Mouse (Mus musculus) midbrain, postnatal 0 days (tissue): ENCODE results near the gene Psen2. TPM values are rescaled to one million over a fixed set of nuclear protein-coding genes. Genes with fewer than 3 reads are reported as not detected.

ENCODE experiments used
- ATAC-seq: fragments of 200-750 bp; cut with Nextera tagmentation; 2 replicates; pipeline ENCODE4 v1.8.0; 2017; ENCODE audit warnings: moderate number of reproducible peaks, mild to moderate bottlenecking, moderate TSS enrichment, moderate library complexity; ENCODE audit not compliant: low FRiP score
- DNase-seq: peaks from one replicate; pipeline ENCODE4 v3.0.0-alpha.2; 2015; ENCODE audit warnings: low spot score
- H3K27ac ChIP-seq: fragments of 300-500 bp; sonication (generic); 2 replicates; pipeline ENCODE4 v1.5.1; 2014; ENCODE audit warnings: low read depth, mild to moderate bottlenecking, low read length, mixed read lengths
- H3K27me3 ChIP-seq: fragments of 300-500 bp; sonication (generic); 2 replicates; pipeline ENCODE4 v1.6.1; 2014; ENCODE audit warnings: low read length, control low read depth, mixed read lengths; ENCODE audit not compliant: insufficient read depth
- H3K36me3 ChIP-seq: fragments of 300-500 bp; sonication (generic); 2 replicates; pipeline ENCODE4 v1.6.1; 2014; ENCODE audit warnings: low read length, control low read depth, mixed read lengths; ENCODE audit not compliant: insufficient read depth
- H3K4me1 ChIP-seq: fragments of 300-500 bp; sonication (generic); 2 replicates; pipeline ENCODE4 v1.6.1; 2014; ENCODE audit warnings: mild to moderate bottlenecking, control low read depth, antibody characterized with exemption, low read length, mixed read lengths; ENCODE audit not compliant: insufficient read depth
- H3K4me2 ChIP-seq: fragments of 300-500 bp; sonication (generic); 2 replicates; pipeline ENCODE4 v1.6.1; 2014; ENCODE audit warnings: low read depth, mild to moderate bottlenecking, low read length, mixed read lengths; ENCODE audit not compliant: poor library complexity, severe bottlenecking
- H3K4me3 ChIP-seq: fragments of 300-500 bp; sonication (generic); 2 replicates; pipeline ENCODE4 v1.5.1; 2014; ENCODE audit warnings: low read depth, mild to moderate bottlenecking, low read length, moderate library complexity
- H3K9ac ChIP-seq: fragments of 300-500 bp; sonication (generic); replicated peaks from 2 replicates; pipeline ENCODE4 v1.6.1; 2014; ENCODE audit warnings: mild to moderate bottlenecking, low read length, moderate library complexity, mixed read lengths; ENCODE audit not compliant: poor library complexity, severe bottlenecking
- H3K9me3 ChIP-seq: fragments of 300-500 bp; sonication (generic); 2 replicates; pipeline ENCODE4 v1.6.1; 2016; ENCODE audit warnings: low read length, control low read depth
- CTCF ChIP-seq: IDR thresholded peaks from 2 replicates; pipeline ENCODE4 v1.5.1; 2016; ENCODE audit warnings: antibody characterized with exemption, mild to moderate bottlenecking
- WGBS: fragments of 180-500 bp; shearing (Covaris S2); extraction: QIAGEN DNeasy Blood & Tissue Kit; methylation state at CpG from one replicate; pipeline ENCODE4 v1.1.7; 2014; 5-methylcytosine and 5-hydroxymethylcytosine counted together
- polyA plus RNA-seq: library from polyadenylated mRNA; unstranded; fragments of >200 nt; fragmentation: Nextera tagmentation; extraction: Ambion mirVana; gene quantifications from 2 replicates; pipeline ENCODE4 v1.2.1, GENCODE M21; 2015
- total RNA-seq: library from RNA; depleted of rRNA; stranded (reverse); fragments of >200 nt; gene quantifications from 2 replicates; pipeline ENCODE4 v1.2.3, GENCODE M21; 2014

Gene Psen2
- total and polyA plus RNA-seq, 2 experiments from 2014 or later, result 22.0 to 32.1 TPM

DNA sequence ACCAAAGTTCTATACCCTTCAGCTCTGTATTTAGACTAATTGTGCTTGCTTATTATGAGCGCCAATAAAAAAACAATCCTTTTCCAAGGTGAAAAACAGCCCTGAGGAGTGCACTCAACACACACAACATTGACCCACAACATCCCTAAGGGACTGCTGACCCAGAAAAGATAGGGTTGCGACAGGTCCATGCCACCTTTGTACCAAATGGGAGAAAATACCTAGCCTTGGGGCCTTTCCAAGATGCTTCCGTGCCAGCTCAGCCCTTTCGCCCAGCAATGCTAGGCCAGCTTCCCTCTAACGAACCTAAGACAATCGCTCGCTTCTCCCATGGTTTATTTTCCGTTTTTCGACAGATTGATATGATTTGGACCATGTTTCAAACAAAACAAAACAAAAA lies 66.7 kb downstream of the Psen2 start:
- TF ChIP-seq CTCF, result no peak
- no peak overlapping the region for H3K9ac ChIP-seq
- H3K27me3 ChIP-seq, result peaks cover 11% of the 10 kb centered on the region; the same call in 1 of the 2 replicates
- H3K36me3 ChIP-seq, result no peaks in the 10 kb centered on the region
- peak overlapping the region; percentile 93 for H3K4me2 ChIP-seq
- no peaks in the 10 kb centered on the region for H3K9me3 ChIP-seq
- H3K27ac ChIP-seq, result no peak overlapping the region
- ATAC-seq (no peak), DNase-seq (no peak)
- 92% methylated on average over 9 of the region's 9 CpGs for WGBS
- H3K4me3 ChIP-seq, result peak overlapping the region; percentile 62
- peaks cover 6% of the 10 kb centered on the region; the same call in 1 of the 2 replicates for H3K4me1 ChIP-seq

DNA sequence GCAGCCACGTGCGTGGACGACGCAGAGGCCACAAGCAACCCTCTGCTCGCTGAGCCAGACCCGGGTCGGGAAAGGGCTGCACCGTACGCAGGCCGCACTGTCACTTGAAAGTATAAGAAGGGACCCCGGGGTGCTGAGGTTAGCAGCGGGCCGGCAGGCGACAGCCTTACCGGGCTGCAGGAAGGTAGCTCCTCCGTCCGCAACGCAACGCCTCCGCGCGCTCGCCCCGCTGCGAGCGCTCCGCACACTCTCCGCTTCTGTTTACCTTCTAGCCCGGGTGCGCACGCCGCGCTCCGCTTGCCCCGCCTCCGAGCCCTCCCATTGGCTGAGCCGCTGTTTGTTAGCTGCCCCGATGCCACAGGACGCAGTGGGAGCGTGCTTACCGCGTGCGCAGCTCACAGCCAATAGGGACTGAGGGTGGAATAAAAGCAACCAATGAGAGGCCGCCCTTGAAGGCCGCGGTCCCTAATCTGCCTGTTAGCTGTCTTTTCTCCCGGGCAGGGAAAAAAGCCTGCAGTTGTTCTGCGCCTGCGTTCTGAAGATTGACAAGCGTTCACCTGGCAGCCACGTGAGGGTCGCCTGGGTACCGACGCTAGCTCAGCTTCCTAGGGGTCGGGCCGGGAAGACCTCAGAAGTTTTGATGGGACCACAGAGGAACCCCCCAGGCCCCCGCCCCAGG lies 67.4 kb downstream of the Psen2 start:
- H3K4me3 ChIP-seq, result peak overlapping the region; percentile 62
- peaks cover 11% of the 10 kb centered on the region; the same call in 1 of the 2 replicates for H3K27me3 ChIP-seq
- peak; percentile 98 for DNase-seq
- ATAC-seq, result peak; percentile 100
- H3K4me1 ChIP-seq, result peaks cover 6% of the 10 kb centered on the region; the same call in 1 of the 2 replicates
- H3K4me2 ChIP-seq, result peak overlapping the region; percentile 93
- H3K36me3 ChIP-seq, result no peaks in the 10 kb centered on the region
- no peak overlapping the region for H3K27ac ChIP-seq
- H3K9ac ChIP-seq, result peak overlapping the region; percentile 50
- no peaks in the 10 kb centered on the region for H3K9me3 ChIP-seq
- under 1% methylated on average over 57 of the region's 57 CpGs for WGBS
- no peak for TF ChIP-seq CTCF

DNA sequence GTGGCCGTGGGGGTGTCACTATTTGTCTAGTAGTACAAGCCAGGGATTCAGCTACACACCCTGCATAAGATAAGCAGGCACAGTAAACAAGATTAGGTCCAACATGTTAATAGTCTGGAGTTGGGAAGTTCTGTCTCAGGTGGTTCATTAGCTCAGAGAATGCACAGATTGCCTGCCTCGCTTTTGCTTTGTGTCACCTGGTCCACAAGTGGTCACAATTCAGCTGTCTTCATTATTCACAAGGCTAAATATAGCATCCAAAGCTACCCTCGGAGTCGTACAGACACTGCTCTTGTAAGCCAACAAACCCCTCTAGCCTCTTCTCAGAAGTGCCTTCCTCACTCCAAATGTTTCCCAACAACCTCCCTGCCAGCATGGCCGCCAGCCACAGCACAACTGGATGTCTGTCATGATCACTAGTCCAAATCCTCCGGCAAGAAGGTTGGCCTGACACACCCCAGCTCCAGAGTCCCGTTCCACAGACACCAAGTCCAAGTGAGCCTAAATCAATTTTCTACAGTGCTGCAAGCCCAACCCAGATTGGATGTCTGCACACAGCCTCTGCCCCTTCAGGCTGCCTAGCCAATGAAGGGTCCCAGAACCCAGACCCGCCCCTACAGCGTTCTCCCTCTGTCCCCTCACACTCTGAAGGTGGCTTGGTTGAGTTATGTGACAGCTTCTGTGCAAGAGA lies 68.3 kb downstream of the Psen2 start:
- no peaks in the 10 kb centered on the region for H3K9me3 ChIP-seq
- H3K4me1 ChIP-seq, result peaks cover 6% of the 10 kb centered on the region; the same call in 1 of the 2 replicates
- H3K36me3 ChIP-seq, result no peaks in the 10 kb centered on the region
- no peak overlapping the region for H3K27ac ChIP-seq
- DNase-seq (peak; percentile 42), ATAC-seq (peak; percentile 28; the same call in 1 of the 2 replicates)
- H3K4me2 ChIP-seq, result peak overlapping the region; percentile 93
- peak overlapping the region; percentile 62 for H3K4me3 ChIP-seq
- TF ChIP-seq CTCF, result no peak
- no peak overlapping the region for H3K9ac ChIP-seq
- WGBS, result 28% methylated on average over 9 of the region's 9 CpGs
- peaks cover 11% of the 10 kb centered on the region; the same call in 1 of the 2 replicates for H3K27me3 ChIP-seq

DNA sequence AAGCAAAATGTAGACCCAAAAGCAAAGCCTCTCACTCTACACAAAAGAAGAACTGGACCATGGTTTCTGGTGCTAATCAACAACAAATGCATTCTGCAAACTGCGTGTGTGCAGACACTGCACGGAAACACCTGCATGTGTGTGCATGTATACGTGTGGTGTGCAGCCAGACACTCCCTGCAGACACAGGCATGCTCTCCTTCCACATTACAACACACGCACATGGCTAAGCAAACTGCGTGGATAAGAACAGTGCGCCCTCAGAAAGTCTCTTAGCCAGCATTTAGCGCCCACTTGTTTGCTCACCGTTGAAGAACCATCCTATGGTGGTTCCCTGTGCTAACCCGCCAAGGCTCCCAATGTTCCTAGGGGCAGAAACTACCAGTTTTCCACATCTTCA lies 69.2 kb downstream of the Psen2 start:
- Histone ChIP-seq H3K27ac (no peak overlapping the region), H3K4me3 (no peak overlapping the region), H3K27me3 (peaks cover 11% of the 10 kb centered on the region; the same call in 1 of the 2 replicates), H3K9ac (no peak overlapping the region), H3K4me2 (no peak overlapping the region), H3K4me1 (peaks cover 6% of the 10 kb centered on the region; the same call in 1 of the 2 replicates), H3K36me3 (no peaks in the 10 kb centered on the region), H3K9me3 (no peaks in the 10 kb centered on the region)
- TF ChIP-seq CTCF, result no peak
- DNase-seq, result no peak
- WGBS, result 90% methylated on average over 9 of the region's 9 CpGs
- no peak for ATAC-seq

DNA sequence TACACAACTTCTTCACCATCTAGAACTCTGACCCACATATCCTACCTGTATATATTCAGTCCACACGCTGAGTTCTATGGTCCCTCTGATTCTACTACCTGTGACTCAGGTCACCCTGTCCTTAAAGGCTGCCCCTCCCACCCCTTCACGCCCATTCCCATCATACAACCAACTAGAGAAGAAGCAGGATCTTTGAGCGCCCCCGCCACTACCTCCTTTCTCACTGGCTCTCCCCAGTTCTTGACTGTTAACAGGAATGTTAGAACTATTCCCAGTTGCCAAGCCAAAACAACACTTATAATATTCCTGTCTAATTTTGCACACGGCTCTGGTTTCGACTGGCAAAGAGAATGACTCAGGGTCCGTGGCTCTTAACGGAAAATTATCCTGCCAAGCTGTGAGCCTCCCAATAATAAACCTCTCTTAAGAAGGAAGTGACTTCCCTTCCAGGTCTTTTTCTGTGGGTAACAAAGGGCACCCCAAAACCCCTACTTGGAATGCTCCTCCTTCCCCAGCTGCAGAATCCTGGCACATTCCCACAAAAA lies 69.8 kb downstream of the Psen2 start:
- Histone ChIP-seq H3K4me1 (peaks cover 6% of the 10 kb centered on the region; the same call in 1 of the 2 replicates), H3K27me3 (peaks cover 11% of the 10 kb centered on the region; the same call in 1 of the 2 replicates), H3K36me3 (no peaks in the 10 kb centered on the region), H3K27ac (no peak overlapping the region), H3K4me3 (no peak overlapping the region), H3K9ac (no peak overlapping the region), H3K9me3 (no peaks in the 10 kb centered on the region), H3K4me2 (no peak overlapping the region)
- no peak for ATAC-seq
- no peak for DNase-seq
- no peak for TF ChIP-seq CTCF
- 80% methylated on average over 8 of the region's 8 CpGs for WGBS
